Mouse (Mus musculus) urinary bladder, adult 2 months (tissue): Measurements from ENCODE around the gene Arid5a. TPM values are rescaled to one million over a fixed set of nuclear protein-coding genes. Genes with fewer than 3 reads are reported as not detected.

Experiments used
- DNase-seq: peaks from one replicate; pipeline ENCODE4 v3.0.0; 2022; ENCODE audit warnings: low spot score
- polyA plus RNA-seq: library from polyadenylated mRNA; depleted of rRNA; stranded (reverse); fragments of >200 nt; gene quantifications from 2 replicates; pipeline ENCODE4 v1.2.3, GENCODE M21; 2012; rRNA removed

Gene Arid5a
- 7.4 and 8.1 TPM in 2 replicates for polyA plus RNA-seq

DNA sequence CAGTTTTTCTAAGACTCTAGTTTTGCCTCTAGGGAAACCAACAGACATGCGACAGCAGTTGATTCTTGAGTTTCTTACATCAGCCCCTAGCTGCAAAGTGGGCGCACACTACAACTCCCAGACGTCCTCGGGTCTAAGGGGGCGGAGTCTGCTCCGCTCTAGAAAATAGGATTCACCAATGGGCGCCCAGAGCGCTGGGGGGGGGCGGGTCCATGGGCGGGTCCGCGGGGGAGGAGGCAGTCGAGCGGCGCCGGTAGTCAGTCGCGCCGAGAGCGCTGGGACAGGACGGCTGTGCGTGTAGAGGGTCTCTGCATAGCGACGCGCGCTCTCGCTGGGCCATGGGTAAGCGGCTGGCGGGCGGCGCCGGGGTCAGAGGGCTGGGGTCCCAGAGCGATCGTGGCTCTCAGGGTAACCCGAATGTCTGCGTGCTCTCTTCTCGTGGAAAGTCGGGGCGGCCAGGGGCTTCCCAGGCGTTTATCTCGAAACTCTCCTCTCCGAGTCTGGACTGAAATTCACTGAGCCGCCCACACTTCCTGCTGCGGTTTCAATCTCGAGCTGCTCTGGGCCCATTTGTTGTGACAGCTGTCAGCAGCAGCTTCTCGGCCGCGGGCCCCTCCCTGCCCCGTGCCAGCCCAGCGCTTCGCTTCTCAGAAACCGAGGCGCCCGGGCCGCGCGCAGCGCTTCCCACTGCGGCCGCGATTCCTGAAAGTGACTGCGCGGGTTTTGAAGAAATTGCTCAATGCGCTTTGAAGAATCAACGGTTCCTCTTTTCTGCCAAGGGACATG, at the start of gene Arid5a:
TSS of gene Arid5a (plus strand) at position 239 of the 786 bp plus-strand sequence.
- DNase-seq = peak; percentile 76

DNA sequence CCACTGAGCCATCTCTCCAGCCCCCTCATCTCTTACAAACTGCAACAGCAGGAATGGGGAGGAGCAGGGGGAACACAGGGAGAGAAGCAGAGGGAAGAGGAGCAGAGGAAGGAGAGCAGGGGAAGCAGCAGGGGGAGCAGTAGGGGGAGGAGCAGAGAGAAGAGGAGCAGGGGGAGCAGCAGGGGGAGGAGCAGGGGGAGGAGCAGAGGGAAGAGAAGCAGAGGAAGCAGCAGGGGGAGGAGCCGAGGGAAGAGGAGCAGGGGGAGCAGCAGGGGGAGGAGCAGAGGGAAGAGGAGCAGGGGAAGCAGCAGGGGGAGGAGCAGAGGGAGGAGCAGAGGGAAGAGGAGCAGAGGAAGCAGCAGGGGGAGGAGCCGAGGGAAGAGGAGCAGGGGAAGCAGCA, 48.9 kb upstream of the Arid5a start:
- DNase-seq = no peak

DNA sequence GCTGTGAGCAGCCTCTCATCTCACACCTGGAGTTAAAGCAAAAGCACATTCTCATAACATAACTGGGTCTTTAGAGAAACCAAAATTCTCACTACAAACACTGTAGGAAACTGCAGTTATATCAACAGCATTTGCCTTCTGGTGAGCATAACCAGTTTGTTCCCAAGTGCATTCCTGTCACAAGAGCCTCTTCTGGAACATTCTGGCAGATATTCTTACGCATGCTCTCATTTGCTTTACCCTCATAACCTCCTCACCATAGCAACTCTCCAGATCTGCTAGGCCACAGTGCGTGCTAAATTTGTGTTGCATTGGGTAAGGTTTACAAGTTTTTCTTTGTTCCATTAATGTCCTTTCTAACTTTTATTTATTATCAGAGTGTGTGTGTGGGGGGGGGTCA, 48.3 kb upstream of the Arid5a start:
- DNase-seq = no peak

DNA sequence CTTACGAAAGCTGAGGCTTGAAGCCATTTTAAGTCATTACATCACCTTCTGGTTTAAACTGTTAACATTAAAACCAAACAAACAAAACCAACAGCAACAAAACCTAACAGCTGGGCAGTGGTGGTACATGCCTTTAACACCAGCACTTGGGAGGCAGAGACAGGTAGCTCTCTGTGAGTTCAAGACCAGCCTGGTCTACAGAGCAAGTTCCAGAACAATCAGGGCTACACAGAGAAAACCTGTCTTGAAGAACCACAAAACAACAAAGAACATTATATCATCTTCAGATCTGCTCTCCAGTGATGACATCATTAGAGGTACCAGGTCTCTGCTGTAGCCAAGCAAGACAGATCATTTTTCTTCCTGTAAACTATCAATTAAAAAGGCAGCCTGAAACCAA, 47.1 kb upstream of the Arid5a start:
- no peak for DNase-seq

DNA sequence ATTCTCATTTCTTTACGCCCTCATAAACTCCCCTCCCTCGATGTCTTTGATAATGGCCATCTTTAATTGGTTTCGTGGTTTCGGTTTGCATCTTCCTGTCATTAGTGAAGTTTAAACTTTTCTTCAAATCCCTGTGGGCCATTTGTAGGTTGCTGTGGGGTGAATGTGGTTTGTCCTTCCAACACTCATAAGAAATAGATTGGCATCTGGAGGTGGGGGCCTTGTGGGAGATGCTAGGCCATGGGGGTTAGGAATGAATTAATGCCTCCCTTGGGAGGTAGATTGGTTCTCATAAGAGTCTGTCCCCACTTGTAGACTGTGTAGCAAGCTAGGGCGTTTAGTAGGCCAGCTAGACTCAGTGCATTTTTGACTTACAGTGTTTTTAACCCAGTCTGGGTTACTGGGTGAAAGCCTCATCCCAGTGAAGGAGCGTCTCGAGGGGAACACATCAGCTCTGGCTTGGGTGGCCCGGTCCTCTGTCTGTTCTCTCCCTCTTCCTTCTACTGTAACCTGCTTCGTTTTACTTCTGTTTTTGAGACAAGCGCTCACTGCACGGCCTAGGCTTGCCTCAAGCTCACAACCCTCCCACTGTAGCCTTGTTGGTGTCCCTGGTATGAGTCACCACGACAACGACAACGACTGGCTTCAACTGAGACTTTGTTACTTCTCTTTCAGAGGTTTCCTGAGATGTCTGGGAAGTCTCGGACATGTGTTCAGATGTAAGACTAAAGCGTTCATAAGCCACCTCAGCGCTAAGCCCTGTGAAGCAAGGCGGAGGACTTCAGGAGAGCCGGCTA, 45.6 kb upstream of the Arid5a start:
- DNase-seq = no peak

DNA sequence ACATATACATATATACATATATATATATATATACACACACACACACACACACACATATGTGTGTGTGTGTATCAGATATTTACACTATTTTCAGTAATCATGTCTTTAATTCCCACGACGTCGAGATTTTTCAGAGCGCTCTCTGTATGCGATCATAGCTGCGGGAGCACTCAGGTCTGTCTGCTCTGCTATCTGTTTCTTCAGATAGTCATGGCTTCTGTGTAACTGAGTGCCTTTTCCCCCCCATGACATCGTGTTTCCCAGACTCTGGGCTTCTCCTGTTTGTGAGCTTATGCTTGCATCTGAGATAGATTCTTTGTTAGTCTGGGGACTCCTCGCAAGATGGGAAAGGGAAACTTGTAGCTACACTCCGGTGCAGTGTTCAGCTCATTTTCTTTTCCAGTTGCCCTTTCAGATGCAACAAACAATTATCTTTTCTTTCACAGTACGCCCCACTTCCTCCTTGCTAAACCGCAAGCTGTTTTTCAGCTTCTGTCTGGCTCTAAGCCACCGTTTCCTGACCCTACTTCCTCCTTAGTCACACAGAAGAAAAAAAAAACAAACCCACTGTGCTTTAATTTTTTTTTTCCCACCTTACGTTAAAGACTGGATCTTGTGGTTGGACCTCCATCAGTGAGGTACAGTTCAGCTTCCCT, 43.6 kb upstream of the Arid5a start:
- no peak for DNase-seq

DNA sequence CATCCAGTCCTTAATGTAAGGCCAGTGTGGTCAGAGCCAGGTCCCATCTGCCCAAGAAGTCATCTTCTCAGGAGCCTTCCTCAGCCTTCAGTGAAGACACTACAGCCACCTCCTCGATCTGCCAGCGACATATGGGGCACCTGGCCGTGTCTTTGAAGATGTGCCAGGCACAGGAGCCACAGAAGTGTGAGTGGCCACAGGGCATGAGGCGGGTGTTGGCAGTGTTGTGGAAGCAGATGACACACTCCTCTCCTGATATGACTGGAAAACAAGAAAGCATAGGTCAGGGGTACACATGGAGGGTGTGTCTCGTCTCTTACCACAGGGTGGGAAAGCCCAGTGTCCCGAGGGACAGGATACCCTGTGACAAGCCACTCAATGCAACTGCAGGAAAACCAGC, 41.2 kb upstream of the Arid5a start:
- DNase-seq = no peak

DNA sequence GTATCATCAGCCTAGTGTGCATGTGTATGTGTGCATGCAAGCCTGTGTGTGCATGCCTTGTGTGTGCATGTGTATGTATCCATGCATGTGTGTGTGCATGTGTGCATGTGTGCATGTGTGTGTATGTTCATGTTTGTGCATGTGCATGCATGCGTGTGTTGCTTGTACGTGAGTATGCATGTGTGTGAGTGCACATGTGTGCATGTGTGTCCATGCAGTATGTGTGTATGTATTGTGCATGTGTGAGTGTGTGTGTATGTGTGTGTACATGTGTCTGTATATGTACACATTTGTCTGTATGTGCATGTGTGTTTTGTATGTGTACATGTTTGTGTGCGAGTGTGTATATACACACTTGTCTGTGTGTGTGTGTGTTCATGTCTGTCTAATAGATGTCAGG, 39.9 kb upstream of the Arid5a start:
- DNase-seq = no peak

DNA sequence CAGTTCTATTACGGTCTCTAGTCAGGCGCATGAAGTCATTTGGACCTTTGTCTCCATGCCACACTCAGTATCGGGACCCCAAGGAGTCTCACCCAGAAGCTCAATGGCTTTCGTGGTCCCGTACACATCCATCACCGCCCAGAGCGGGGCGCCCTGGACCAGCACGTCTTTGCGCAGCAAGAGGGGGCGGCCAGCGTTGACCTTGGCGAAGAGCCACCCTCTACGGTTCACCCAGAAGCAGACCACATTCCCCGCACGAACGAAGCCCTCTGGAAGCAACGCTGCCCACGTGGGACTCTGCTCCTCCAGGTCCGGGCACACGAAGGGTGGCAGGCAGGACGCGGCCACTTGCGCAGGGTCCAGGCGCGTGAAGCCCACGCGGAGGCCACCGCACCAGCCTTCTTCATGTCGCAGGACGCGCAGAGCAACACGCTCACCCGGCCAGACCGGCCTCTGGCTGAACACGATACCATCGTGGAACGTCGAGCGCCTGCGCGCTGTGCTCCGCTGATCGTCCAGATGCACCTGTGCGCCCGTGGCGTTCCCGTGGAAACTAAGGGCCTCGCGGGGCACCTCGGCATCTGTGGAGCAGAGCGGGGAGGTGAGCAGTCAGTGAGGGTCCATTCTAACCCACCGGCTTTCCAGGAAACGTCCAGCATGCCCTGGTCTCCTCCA, 38.3 kb upstream of the Arid5a start:
- DNase-seq = no peak

DNA sequence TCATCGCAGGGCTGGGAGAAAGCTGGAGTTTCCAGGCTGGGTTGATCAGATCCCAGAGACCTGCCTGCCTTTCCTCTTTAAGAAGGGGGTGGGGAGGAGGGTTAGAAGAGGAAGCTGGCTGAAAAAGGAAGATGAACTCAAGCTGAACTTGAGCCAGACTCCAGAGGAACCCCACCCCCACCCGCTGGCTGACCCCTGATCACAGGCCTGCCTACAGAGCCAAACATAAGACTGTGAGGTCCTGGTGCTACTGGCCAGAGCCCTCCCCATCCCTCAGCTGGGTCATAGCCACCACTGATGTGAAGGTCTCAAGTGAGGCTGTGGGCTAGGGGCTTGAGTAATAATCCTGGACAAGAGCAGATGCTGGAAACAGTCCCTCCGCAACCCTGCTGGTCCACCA, 36.9 kb upstream of the Arid5a start:
- no peak for DNase-seq

DNA sequence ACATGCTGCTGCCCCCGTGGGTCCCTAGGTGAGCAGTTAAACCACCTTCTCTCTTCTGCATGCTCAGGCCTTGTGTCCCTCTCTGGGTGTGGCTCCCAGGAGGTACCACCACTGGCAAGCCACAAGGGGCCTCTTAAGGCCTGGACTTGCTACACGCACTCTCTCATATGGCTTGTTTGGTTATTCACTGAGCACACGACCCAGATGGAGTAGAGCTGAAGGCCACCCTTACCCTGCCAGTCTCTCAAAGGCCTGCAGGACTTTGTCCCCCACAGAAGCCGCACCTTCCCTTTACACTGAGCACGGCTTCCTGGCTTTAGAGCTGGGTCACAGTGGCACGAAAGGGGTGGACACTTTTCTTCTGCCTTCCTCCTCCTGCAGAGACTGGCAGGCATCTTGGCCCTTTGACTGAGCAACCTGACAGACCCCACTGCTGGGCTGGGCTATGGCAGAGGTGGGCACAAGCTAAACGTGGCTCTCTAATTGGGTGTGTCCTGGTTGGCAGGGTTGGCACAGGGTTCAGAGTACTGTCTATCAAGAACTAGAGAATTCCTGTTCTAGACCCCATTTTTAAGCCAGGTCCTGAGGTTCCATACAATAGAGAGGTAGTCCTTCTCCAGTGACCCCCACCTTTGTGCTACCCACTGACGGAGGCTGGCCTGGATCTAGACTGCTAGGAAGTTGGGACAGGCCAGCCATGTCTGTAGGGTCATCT, 35.9 kb upstream of the Arid5a start:
- no peak for DNase-seq

DNA sequence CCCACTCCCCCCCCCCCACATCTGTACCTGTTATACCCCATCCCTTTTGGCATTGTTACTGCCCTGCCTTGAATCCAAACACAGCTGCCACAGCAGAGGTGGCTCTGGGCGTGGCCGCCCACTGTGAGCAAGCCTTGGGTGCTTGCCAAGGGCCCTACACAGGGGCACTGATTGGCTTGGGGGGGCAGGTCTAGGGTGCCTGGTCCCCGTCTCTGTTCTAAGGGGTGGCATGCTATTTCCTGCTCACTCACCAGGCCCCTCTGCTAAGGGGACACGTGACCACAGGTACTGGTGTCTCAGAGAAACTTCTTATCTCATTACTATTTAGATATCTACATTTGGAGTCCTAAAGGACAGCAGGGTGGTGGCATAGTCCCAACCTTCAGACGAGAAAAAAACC, 35.0 kb upstream of the Arid5a start:
- DNase-seq = no peak

DNA sequence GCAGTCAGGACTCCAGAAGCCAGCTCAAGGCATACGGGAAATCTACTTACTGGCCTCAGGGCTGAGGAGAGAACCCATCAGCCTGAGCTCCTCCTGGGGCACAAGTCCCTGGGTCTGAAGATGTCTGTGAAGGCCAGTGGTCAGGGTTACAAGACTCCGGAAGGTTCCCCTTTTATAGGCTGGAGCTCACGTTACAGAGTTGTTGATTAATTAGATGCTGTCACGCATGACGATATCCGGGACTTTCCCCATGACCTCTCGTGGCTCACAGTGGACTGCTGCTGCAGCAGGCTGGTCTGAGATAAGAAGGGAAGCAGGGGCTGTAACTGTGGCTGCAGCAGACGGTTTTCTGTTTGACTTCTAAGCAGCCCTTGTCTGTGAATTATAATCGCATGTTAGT, 34.2 kb upstream of the Arid5a start:
- DNase-seq = no peak

DNA sequence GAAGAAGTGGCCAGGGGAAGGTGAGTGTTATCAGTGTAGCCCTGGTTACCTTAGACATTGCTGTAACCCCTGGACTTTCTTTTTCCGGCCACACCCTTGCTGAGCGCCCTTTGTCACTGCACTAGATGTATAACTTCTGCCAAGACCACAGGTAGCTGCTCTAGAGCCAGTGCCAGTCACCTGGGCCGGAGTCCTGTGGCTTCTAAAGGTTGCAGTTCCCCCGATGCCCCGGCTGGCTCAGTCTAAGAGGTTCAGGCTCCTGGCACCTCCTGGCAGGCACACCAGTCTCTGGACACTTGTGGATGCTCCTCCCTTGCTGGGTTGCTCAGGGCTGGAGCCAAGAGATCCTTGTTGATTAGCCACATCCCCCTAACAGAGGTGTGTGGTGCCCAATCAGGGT, 33.1 kb upstream of the Arid5a start, which contains the start of gene Neurl3:
TSS of gene Neurl3 (minus strand) at position 225 of the 400 bp plus-strand sequence.
- DNase-seq = no peak

DNA sequence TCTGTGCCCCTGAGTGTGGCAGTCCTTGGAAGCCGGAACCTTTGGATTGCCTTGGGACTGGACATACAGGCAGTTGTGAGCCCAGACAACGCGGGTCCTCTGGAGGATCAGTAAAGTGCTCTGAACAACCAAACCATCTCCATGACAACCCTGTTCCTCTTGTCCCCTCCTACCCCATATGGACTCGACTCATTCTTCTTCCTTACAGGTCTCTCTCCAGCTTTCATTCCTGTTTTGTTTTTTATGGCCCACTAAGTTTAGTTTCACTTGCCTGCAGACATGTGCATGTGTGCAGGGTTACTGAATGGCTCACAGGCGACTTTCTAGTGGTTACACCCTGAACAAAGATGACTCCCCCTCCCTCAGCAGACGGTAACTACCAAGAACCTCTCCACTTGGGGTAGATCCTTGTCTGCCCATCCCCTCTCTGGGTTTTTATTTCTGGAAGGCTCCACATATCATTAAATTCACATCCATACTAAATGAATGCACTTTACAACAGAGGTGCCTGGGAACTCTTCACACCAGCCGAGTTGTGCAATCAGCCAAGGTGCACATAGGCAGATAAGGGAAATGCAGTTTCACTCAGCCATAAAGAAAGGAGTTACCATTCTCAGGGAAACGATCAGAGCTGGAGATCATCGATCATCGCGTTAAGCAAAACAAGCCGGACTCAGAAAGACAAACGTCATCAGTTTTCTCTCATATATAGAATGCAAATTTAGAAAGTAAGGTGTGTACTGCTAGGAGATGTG, 31.7 kb upstream of the Arid5a start:
- DNase-seq = no peak

DNA sequence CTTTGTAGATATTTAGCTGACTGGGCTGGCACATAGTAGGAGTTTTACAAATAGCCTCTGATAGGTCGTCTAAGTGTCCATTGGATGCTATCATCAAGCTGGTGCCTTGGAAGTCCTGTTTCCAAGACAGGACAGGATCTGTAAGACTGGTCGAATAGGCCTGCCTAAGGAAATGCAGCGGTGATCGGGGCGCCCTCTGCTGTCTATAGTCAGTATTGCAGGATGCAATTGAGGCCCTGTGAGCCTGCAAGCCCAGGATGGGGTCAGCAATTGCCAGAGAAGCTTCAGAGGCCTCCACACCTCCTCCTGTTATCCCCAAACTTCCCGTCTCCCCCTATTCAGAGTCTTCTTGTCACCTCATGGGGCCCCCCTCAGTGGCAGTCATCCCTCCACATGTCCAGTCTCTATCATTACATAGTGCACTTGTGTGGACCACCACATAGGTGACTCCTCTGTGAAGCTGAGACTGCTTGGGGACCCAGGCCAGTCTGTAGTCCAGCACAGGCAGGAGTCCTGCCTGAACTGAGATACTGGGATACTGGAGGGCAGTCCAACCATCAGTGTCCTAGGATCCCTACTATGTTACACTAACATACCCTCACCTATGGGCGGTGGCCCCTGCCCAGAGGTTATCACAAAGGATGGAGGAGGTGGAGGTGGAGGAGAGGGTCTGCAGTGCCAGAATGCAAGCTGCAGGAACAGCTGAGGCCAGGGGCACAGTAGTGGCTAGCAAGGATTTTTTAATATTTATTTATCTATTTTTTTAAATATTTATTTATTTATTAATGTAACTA, 30.1 kb upstream of the Arid5a start:
- peak; percentile 56 for DNase-seq

DNA sequence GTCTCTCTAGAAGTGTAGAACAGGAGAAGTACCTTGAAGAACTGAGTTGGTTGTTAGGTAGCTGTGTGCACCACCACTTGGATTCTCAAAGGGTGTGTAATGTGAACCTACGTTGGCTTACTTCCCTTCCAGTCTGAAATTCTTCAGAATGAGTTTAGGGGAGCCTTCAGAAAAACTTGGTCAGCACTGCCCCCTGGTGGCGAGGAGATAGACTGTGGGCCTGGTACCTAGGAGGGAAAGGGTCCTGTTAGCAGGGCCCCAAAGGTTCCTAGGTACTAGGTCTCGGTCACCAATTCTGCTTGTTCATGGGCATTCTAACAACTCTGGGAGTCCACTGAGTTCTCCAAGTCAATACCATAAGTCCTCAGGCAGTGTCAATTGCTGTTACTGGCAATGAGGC, 28.3 kb upstream of the Arid5a start:
- DNase-seq = peak; percentile 66

DNA sequence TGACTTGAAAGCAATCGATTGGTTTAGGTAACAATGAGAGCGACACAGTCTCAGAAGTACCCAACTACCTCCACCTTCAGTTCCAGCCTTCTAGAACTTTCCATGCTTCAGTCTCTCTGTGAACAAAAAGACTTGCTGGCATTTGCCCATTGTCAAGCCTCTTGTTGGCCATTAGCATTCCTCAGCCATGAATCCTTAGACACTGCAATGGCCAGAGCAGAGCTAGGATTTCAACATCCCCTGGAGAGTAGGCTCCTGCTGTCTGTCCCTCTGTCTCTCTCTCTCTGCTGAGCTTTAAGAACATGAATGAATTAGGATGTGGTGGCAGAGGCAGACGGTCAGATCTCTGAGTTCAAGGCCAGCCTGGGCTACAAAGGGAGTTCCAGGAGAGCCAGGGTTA, 26.6 kb upstream of the Arid5a start:
- DNase-seq = no peak

DNA sequence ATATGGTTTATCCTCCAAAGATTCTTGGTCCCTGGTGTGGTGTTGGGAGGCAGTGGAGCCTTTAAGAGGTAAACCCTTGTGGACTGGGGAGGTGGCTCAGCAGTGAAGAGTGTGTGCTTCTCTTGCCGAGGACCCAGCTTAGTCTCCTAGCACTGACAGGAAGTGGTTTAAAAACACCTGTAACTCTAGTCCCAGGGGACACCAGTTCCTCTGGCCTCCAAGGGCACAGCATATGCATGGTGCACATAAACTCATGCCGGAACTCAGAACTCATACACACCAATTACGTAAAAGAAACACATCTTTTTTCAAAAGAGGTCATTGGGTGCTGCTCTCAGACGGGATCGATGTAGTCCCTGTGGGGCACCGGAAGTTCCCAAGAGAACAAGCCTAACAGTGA, 25.7 kb upstream of the Arid5a start:
- DNase-seq = no peak

DNA sequence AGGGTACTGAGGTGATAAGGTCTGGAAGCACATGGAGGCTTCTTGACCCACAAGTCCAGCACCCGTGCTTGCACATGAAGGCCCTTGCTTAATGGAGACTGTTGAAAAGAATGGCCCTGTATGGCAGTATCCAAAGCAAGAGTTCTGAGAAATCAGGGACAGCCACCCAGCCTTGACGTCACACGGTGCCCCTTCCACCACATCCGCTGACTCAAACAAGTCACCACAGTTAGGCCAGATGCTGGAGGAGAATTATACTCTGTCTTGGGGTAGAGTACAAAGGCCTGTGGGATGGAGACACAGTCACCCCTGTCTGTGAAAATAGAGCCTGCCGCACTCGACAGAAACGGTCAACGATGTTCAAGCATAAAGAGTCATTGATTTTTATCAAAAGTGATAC, 14.1 kb upstream of the Arid5a start:
- DNase-seq = no peak
